Mouse (Mus musculus): ENCODE results near the gene Slc15a1.

DNA sequence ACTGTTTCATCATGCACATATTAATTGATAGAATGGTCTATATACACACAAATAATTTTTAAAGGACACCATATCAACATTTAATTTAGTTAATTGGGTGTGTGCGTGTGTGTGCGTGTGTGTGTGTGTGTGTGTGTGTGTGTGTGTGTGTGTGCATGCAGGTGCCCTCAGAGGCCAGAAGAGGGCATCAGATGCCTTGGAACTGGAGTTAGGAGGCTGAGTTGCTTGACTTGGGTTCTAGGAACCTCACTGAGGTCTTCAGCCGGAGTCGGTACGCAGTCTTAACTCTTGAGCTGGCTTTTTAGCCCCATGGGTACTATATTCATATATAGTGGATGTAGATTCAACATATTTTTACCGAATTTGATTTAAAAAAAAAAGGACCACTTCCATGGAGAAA, 37.4 kb downstream of the Slc15a1 start:
- TF ChIP-seq CTCF (IDR thresholded peaks at IDR 0.05; ENCODE audit: borderline replicate concordance, control insufficient read depth, extremely low read depth, insufficient read depth, low read length, poor library complexity) (no peak), POLR2A (IDR thresholded peaks at IDR 0.05; ENCODE audit: control insufficient read depth, extremely low read depth, insufficient read depth, low read length, poor library complexity) (no peak)

Measured in thymus, adult 2 months (tissue).